Comparison of ENCODE assay signal across 16 mouse cellular contexts in the genomic region with DNA sequence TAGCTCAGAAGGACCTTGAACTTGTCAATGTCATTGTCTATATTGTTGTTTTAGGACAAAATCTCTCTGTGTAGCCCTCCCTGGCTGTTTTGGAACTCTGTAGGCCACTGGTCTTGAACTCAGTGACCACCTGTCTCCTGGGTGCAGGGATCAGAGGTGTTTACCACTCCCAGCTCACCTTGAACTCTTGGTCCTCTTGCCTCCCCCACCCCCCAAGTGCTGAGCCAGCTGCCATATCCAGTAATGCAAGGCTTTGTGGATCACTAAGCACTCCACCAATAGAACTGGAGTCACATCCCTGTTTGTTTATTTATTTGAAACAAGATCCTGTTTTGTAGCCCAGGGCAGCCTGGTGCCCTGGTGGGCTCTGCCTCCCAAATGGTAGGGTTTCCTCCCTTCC.
"Had no signal": no experiment of that assay in that cellular context is flagged by ENCODE, and none has a peak within 500 bp of the region (broad histone marks: within the 10 kb centered on the region; RNA-seq: fewer than 3 reads in every experiment).

No protein-coding gene starts in this region.

- H3K27me3 ChIP-seq: limb, embryonic 12.5 days; limb, embryonic 15.5 days; liver, embryonic 15.5 days; lung, embryonic 15.5 days; megakaryocyte, embryonic 14.5 days; midbrain, embryonic 13.5 days; neural tube, embryonic 13.5 days had no signal

- H3K4me3 ChIP-seq: limb, embryonic 12.5 days; limb, embryonic 15.5 days; liver, embryonic 15.5 days; lung, embryonic 15.5 days; megakaryocyte, embryonic 14.5 days; midbrain, embryonic 10.5 days; midbrain, embryonic 13.5 days; myocyte; neural tube, embryonic 13.5 days had no signal

- H3K27ac ChIP-seq: kidney, postnatal 0 days; limb, embryonic 12.5 days; limb, embryonic 15.5 days; liver, embryonic 15.5 days; lung, embryonic 15.5 days; midbrain, embryonic 10.5 days; midbrain, embryonic 13.5 days; neural tube, embryonic 13.5 days had no signal

- H3K9ac ChIP-seq: limb, embryonic 12.5 days; limb, embryonic 15.5 days; liver, embryonic 15.5 days; lung, embryonic 15.5 days; midbrain, embryonic 13.5 days; neural tube, embryonic 13.5 days had no signal

- H3K4me2 ChIP-seq: limb, embryonic 12.5 days; limb, embryonic 15.5 days; liver, embryonic 11.5 days; liver, embryonic 15.5 days; lung, embryonic 15.5 days; midbrain, embryonic 13.5 days; neural tube, embryonic 13.5 days had no signal

- H3K36me3 ChIP-seq: limb, embryonic 12.5 days; limb, embryonic 15.5 days; liver, embryonic 15.5 days; lung, embryonic 15.5 days; midbrain, embryonic 10.5 days; midbrain, embryonic 13.5 days; neural tube, embryonic 13.5 days had no signal

- DNase-seq: left cerebral cortex, postnatal 4 days; retina, postnatal 1 day; thymus, adult 18-20 months; thymus, postnatal 36 days had no signal

- ATAC-seq: midbrain, embryonic 13.5 days; midbrain, embryonic 16.5 days had no signal

- H3K9me3 ChIP-seq: limb, embryonic 12.5 days; limb, embryonic 15.5 days; liver, embryonic 15.5 days; lung, embryonic 15.5 days; megakaryocyte, embryonic 14.5 days; midbrain, embryonic 10.5 days; midbrain, embryonic 13.5 days; neural tube, embryonic 13.5 days had no signal
